Mouse (Mus musculus) midbrain, embryonic 15.5 days (tissue): Measurements from ENCODE around the gene Cfap298. TPM values are rescaled to one million over a fixed set of nuclear protein-coding genes. Genes with fewer than 3 reads are reported as not detected.

Source experiments
- ATAC-seq: fragments of 200-750 bp; cut with Nextera tagmentation; replicated peaks from 2 replicates; pipeline ENCODE4 v1.8.0; 2017; ENCODE audit warnings: moderate TSS enrichment
- H3K27ac ChIP-seq: fragments of 300-500 bp; sonication (generic); 2 replicates; pipeline ENCODE4 v1.5.1; 2015; ENCODE audit warnings: mild to moderate bottlenecking, inconsistent platforms
- H3K27me3 ChIP-seq: fragments of 300-500 bp; sonication (generic); replicated peaks from 2 replicates; pipeline ENCODE4 v1.6.1; 2015; ENCODE audit warnings: inconsistent platforms
- H3K36me3 ChIP-seq: fragments of 300-500 bp; sonication (generic); replicated peaks from 2 replicates; pipeline ENCODE4 v1.6.1; 2015; ENCODE audit warnings: inconsistent platforms
- H3K4me1 ChIP-seq: fragments of 300-500 bp; sonication (generic); 2 replicates; pipeline ENCODE4 v1.6.1; 2015; ENCODE audit warnings: inconsistent platforms
- H3K4me2 ChIP-seq: fragments of 300-500 bp; sonication (generic); 2 replicates; pipeline ENCODE4 v1.6.1; 2015; ENCODE audit warnings: inconsistent platforms, mild to moderate bottlenecking, moderate library complexity
- H3K4me3 ChIP-seq: fragments of 300-500 bp; sonication (generic); 2 replicates; pipeline ENCODE4 v1.5.1; 2015; ENCODE audit warnings: mild to moderate bottlenecking, inconsistent platforms
- H3K9ac ChIP-seq: fragments of 300-500 bp; sonication (generic); 2 replicates; pipeline ENCODE4 v1.6.1; 2015; ENCODE audit warnings: mild to moderate bottlenecking, inconsistent platforms
- H3K9me3 ChIP-seq: fragments of 300-500 bp; sonication (generic); 2 replicates; pipeline ENCODE4 v1.6.1; 2016; ENCODE audit warnings: inconsistent platforms
- WGBS: fragments of 180-500 bp; shearing (Covaris S2); methylation state at CpG from one replicate; pipeline ENCODE4 v1.1.7; 2015; ENCODE audit warnings: mixed read lengths; 5-methylcytosine and 5-hydroxymethylcytosine counted together
- polyA plus RNA-seq: library from polyadenylated mRNA; unstranded; fragments of >200 nt; fragmentation: Nextera tagmentation; extraction: Ambion mirVana; gene quantifications from 2 replicates; pipeline ENCODE4 v1.2.1, GENCODE M21; 2015

The Cfap298 gene
- polyA plus RNA-seq, 1 experiment from 2014 or later: 53.9 TPM

DNA sequence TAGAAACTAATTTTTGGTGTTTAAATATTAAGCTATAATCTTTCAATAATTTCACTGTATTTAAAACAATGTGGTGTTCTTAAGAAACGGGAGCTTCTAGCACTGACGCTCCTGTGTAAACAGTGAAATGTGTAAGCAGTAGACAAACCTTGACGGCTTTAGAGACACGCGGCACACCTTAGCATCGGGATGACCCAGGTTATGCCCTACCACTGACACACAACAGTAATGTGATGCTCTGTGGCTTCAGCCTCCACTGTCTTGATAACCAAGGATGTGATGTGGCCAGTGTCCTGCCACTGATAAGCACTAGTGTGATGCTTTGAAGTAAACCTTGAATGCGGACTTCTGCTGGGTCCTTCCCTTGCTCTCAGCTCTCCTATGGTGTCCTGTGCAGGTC, 6.3 kb upstream of the Cfap298 start:
- Histone ChIP-seq H3K36me3 (peaks cover 43% of the 10 kb centered on the region), H3K4me2 (no peak overlapping the region), H3K4me1 (no peaks in the 10 kb centered on the region), H3K4me3 (no peak overlapping the region), H3K9me3 (no peaks in the 10 kb centered on the region), H3K27ac (no peak overlapping the region), H3K27me3 (no peaks in the 10 kb centered on the region), H3K9ac (no peak overlapping the region)
- 96% methylated on average over 7 of the region's 7 CpGs for WGBS
- no peak for ATAC-seq

DNA sequence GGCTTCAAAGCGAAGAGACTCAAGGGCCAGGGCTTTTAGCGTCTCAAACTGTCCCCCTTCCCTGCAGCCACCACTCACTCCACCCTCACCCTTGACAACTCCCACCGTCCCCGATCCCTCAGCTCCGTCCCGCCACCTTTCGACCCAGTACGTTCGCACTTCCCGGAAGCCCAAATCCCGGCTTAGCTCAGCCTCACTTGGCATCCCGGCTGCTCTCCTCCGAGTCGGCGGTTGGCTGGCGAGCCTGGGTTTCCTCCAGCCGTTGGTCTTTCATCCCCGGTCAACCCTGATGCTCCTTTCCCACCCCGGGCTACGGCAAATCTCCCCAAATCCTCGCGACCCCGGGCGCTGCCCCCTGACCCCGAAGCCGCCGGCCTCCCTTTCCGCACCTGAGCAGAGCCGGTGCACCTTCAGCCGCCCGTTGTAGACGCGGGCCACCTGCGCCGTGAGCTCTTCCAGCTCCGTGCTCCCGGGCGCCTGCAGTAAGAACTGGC, 674 bp downstream of the Cfap298 start:
- ATAC-seq: peak; percentile 74

DNA sequence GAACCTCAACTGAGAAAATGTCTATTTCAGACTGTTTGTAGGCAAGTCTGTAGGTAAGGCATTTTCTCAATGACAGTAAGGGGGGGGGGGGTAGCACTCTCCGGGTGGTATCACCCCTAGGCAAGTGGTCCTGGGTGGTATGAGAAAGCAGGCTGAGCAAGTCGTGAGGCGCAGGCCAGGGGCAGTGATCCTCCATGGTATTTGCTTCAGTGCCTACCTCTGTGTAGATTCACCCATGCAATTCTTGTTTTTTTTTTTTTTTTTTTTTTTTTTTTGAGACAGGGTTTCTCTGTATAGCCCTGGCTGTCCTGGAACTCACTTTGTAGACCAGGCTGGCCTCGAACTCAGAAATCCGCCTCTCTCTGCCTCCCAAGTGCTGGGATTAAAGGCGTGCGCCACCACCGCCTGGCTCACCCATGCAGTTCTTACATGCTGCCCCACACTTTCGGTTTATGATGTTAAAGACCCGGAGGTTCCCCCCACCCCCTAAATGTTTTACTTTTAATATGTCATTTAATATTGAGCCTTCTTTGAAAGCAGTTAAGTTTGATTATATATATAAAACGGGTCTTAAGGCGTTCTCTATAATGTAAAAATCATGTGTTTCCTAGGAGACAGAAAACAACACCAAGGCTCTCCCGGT, 1.3 kb downstream of the Cfap298 start:
- Histone ChIP-seq H3K36me3 (peaks cover 12% of the 10 kb centered on the region), H3K9me3 (no peaks in the 10 kb centered on the region), H3K27me3 (no peaks in the 10 kb centered on the region), H3K4me2 (peak overlapping the region; percentile 85), H3K4me3 (peak overlapping the region; percentile 89), H3K4me1 (peaks cover 15% of the 10 kb centered on the region), H3K27ac (peak overlapping the region; percentile 90; the same call in 1 of the 2 replicates), H3K9ac (peak overlapping the region; percentile 79)
- ATAC-seq: no peak
- 26% methylated on average over 13 of the region's 13 CpGs for WGBS

More for the DNA sequence above, 674 bp downstream of the Cfap298 start:
- WGBS: under 1% methylated on average over 38 of the region's 38 CpGs
- Histone ChIP-seq H3K4me3 (peak overlapping the region; percentile 89), H3K9ac (peak overlapping the region; percentile 79), H3K27ac (peak overlapping the region; percentile 90), H3K9me3 (no peaks in the 10 kb centered on the region), H3K27me3 (no peaks in the 10 kb centered on the region), H3K36me3 (peaks cover 14% of the 10 kb centered on the region), H3K4me2 (peak overlapping the region; percentile 85), H3K4me1 (peaks cover 15% of the 10 kb centered on the region)

GRCm38 (mm10) chr16:90927446-90927845, 7.5 kb downstream of the Cfap298 start:
- 81% methylated on average over 4 of the region's 4 CpGs for WGBS
- no peaks in the 10 kb centered on the region; the same call in 1 of the 2 replicates for H3K36me3 ChIP-seq
- H3K4me2 ChIP-seq: no peak overlapping the region
- H3K9ac ChIP-seq: no peak overlapping the region
- H3K27ac ChIP-seq: no peak overlapping the region
- H3K27me3 ChIP-seq: no peaks in the 10 kb centered on the region
- no peak for ATAC-seq
- H3K9me3 ChIP-seq: no peaks in the 10 kb centered on the region
- no peaks in the 10 kb centered on the region for H3K4me1 ChIP-seq
- no peak overlapping the region for H3K4me3 ChIP-seq

DNA sequence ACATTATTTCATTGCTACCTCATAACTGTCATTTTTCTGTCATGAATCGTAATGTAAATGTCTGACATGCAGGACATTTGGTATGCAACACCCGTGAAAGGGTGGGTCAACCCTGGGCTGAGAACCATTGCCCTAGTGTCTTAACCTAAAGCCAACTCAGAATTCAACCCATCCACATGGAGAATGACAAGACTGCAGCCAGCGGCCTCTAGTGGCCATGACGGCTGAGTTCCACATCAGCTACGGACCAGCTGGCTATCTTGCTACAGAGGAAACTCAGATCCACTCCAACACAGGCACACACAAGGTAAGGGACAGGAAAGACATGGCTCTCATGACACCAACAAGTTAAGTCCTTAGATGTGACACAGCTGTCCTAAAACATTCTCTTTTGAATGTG, 9.5 kb downstream of the Cfap298 start:
- Histone ChIP-seq H3K27me3 (no peaks in the 10 kb centered on the region), H3K4me2 (no peak overlapping the region), H3K36me3 (no peaks in the 10 kb centered on the region; the same call in 1 of the 2 replicates), H3K4me1 (no peaks in the 10 kb centered on the region), H3K27ac (no peak overlapping the region), H3K9ac (no peak overlapping the region), H3K4me3 (no peak overlapping the region), H3K9me3 (no peaks in the 10 kb centered on the region)
- whole genome bisulfite sequencing: 28% methylated on average over 5 of the region's 5 CpGs
- ATAC-seq: peak; percentile 59; the same call in 1 of the 2 replicates

- Histone ChIP-seq H3K27me3 (no peaks in the 10 kb centered on the region), H3K9me3 (no peaks in the 10 kb centered on the region), H3K4me2 (no peak overlapping the region), H3K27ac (no peak overlapping the region), H3K4me3 (no peak overlapping the region), H3K4me1 (no peaks in the 10 kb centered on the region), H3K9ac (no peak overlapping the region), H3K36me3 (no peaks in the 10 kb centered on the region; the same call in 1 of the 2 replicates)
- 0 out of 2 replicates have a peak, but pooled peaks have one; percentile 15 for ATAC-seq
- WGBS: 88% methylated on average over 13 of the region's 13 CpGs
These were observed 10.1 kb downstream of the Cfap298 start for GRCm38 (mm10) chr16:90924606-90925370.

DNA sequence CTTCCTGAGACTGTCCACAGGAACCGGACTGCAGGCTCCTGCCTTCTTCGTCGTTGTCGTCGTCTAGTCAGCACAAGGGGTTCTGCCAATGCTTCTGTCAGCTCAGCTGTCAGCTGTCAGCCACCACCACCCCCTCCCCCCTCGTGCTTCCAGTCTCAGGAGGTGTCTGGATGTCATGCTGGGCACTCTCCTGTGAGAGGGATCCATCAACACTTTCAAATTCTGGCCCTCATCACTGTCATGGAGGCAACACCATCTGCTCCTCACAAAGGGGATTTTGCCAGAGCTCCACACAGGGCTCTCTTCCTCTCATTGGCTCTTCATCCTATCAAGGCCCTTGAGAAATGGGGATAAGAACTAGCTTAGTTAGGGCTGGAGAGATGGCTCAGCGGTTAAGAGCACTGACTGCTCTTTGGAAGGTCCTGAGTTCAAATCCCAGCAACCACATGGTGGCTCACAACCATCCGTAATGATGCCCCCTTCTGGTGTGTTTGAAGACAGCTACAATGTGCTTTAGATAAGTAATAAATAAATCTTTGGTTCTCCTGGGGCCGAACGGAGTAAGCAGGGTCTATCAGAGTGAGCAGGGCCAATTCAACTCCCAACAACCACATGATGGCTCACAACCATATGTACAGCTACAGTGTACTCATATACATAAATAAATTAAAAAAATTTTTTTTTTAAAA, 13.3 kb downstream of the Cfap298 start:
- Histone ChIP-seq H3K4me2 (no peak overlapping the region), H3K27ac (no peak overlapping the region), H3K9me3 (no peaks in the 10 kb centered on the region), H3K9ac (no peak overlapping the region), H3K4me1 (no peaks in the 10 kb centered on the region), H3K4me3 (no peak overlapping the region), H3K27me3 (no peaks in the 10 kb centered on the region), H3K36me3 (no peaks in the 10 kb centered on the region)
- WGBS: 51% methylated on average over 10 of the region's 10 CpGs
- ATAC-seq: no peak

DNA sequence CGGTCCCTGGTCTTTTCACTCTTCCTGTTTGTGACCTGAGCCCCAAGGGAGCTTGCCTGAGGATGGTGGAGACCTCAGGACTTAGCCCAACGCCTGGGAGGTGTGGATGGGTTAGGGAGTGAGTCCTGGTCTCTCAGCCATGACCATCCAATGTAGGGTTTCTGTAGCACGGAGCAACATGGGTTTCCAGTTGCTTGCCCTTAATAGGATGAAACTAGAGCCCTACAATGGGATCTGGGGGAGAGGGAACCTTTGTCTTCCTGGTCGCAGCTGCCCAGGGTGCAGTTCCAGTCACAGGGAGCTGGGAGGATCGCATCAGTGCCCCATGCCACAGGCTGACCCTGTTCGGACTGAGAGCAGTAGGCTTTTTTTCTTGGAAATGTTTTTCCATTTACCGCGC, 17.8 kb downstream of the Cfap298 start:
- Histone ChIP-seq H3K27ac (no peak overlapping the region), H3K9me3 (no peaks in the 10 kb centered on the region), H3K4me1 (peaks cover 2% of the 10 kb centered on the region; the same call in 1 of the 2 replicates), H3K4me2 (no peak overlapping the region), H3K4me3 (no peak overlapping the region), H3K36me3 (no peaks in the 10 kb centered on the region), H3K27me3 (no peaks in the 10 kb centered on the region), H3K9ac (no peak overlapping the region)
- WGBS: 72% methylated on average over 8 of the region's 8 CpGs
- no peak for ATAC-seq

- Histone ChIP-seq H3K27me3 (no peaks in the 10 kb centered on the region), H3K9ac (no peak overlapping the region), H3K4me1 (peaks cover 2% of the 10 kb centered on the region; the same call in 1 of the 2 replicates), H3K4me2 (no peak overlapping the region), H3K9me3 (no peaks in the 10 kb centered on the region), H3K27ac (no peak overlapping the region), H3K36me3 (no peaks in the 10 kb centered on the region), H3K4me3 (no peak overlapping the region)
- ATAC-seq: no peak
- 36% methylated on average over 12 of the region's 12 CpGs for WGBS
These were observed 18.9 kb downstream of the Cfap298 start for GRCm38 (mm10) chr16:90916040-90916481.

- no peaks in the 10 kb centered on the region for H3K27me3 ChIP-seq
- no peak overlapping the region for H3K27ac ChIP-seq
- no peak overlapping the region for H3K4me2 ChIP-seq
- no peaks in the 10 kb centered on the region for H3K9me3 ChIP-seq
- peaks cover 2% of the 10 kb centered on the region; the same call in 1 of the 2 replicates for H3K4me1 ChIP-seq
- H3K9ac ChIP-seq: no peak overlapping the region
- H3K36me3 ChIP-seq: no peaks in the 10 kb centered on the region
- no peak for ATAC-seq
- H3K4me3 ChIP-seq: no peak overlapping the region
- WGBS: 87% methylated on average over 13 of the region's 13 CpGs
These were observed 23.1 kb downstream of the Cfap298 start for GRCm38 (mm10) chr16:90911766-90912165.

GRCm38 (mm10) chr16:90910855-90911533, 23.9 kb downstream of the Cfap298 start:
- Histone ChIP-seq H3K4me3 (no peak overlapping the region), H3K27ac (no peak overlapping the region), H3K4me2 (no peak overlapping the region), H3K9me3 (no peaks in the 10 kb centered on the region), H3K9ac (no peak overlapping the region), H3K4me1 (peaks cover 2% of the 10 kb centered on the region; the same call in 1 of the 2 replicates), H3K36me3 (no peaks in the 10 kb centered on the region), H3K27me3 (no peaks in the 10 kb centered on the region)
- ATAC-seq: no peak
- WGBS: 86% methylated on average over 17 of the region's 17 CpGs
